Mouse (Mus musculus): ENCODE results near the gene Col11a2. TPM values are rescaled to one million over a fixed set of nuclear protein-coding genes. Genes with fewer than 3 reads are reported as not detected.

Col11a2 gene
- total and polyA plus RNA-seq, 2 experiments from 2014 or later: 2.1 to 28.0 TPM

GRCm38 (mm10) chr17:34079002-34079401 lies 39.8 kb downstream of the Col11a2 start:
- no peaks in the 10 kb centered on the region for H3K36me3 ChIP-seq (ENCODE audit: insufficient read depth)
- H3K9ac ChIP-seq: no peak overlapping the region
- no peak overlapping the region for H3K27ac ChIP-seq (ENCODE audit: low read depth, low read length)
- no peak for ATAC-seq
- H3K4me3 ChIP-seq (ENCODE audit: low read depth, low read length): no peak overlapping the region
- WGBS: 90% methylated on average over 11 of the region's 11 CpGs
- H3K4me1 ChIP-seq (ENCODE audit: insufficient read depth): no peaks in the 10 kb centered on the region
- TF ChIP-seq CTCF (IDR thresholded peaks at IDR 0.05; ENCODE audit: low read depth): no peak
- H3K9me3 ChIP-seq (ENCODE audit: low read length): no peaks in the 10 kb centered on the region
- DNase-seq: no peak
- H3K4me2 ChIP-seq (ENCODE audit: low read depth): no peak overlapping the region
- H3K27me3 ChIP-seq (ENCODE audit: insufficient read depth, low read length): 0 out of 2 replicates have a peak, but pooled peaks cover 5% of the 10 kb centered on the region

- Histone ChIP-seq H3K27ac (ENCODE audit: low read depth, low read length) (no peak overlapping the region), H3K4me3 (ENCODE audit: low read depth, low read length) (no peak overlapping the region), H3K4me2 (ENCODE audit: low read depth) (peak overlapping the region; percentile 26; the same call in 1 of the 2 replicates), H3K9me3 (ENCODE audit: low read length) (no peaks in the 10 kb centered on the region), H3K36me3 (ENCODE audit: insufficient read depth) (no peaks in the 10 kb centered on the region), H3K27me3 (ENCODE audit: insufficient read depth, low read length) (0 out of 2 replicates have a peak, but pooled peaks cover 5% of the 10 kb centered on the region), H3K4me1 (ENCODE audit: insufficient read depth) (no peaks in the 10 kb centered on the region), H3K9ac (no peak overlapping the region)
- DNase-seq (peak; percentile 66), ATAC-seq (peak; percentile 94)
- whole genome bisulfite sequencing: 12% methylated on average over 5 of the region's 5 CpGs
- no peak for TF ChIP-seq CTCF (IDR thresholded peaks at IDR 0.05; ENCODE audit: low read depth)
Measured at GRCm38 (mm10) chr17:34079621-34080020, 40.4 kb downstream of the Col11a2 start.

DNA sequence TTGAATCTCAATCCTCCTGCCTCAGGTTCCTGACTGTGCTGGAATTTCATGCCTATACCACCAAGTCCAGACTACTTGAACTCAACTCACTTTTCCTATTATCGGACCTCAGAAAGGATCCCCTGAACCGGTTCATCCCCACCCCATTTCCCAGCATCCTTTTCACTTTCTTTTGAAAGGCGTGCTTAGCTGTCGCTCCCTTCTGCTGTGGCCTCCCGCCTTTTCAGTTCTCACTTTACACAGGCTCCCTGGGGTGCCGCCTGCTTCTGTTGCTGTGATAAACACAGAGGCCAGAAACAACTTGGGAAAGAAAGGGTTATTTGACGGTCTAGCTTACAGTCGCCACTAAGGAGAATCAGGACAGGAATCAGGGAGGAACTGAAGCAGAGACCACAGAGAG lies 43.9 kb downstream of the Col11a2 start:
- no peak overlapping the region for H3K4me3 ChIP-seq (ENCODE audit: low read depth, low read length)
- no peaks in the 10 kb centered on the region for H3K27me3 ChIP-seq (ENCODE audit: insufficient read depth, low read length)
- no peaks in the 10 kb centered on the region for H3K36me3 ChIP-seq (ENCODE audit: insufficient read depth)
- no peak overlapping the region for H3K27ac ChIP-seq (ENCODE audit: low read depth, low read length)
- 4% methylated on average over 8 of the region's 8 CpGs for WGBS
- H3K9me3 ChIP-seq (ENCODE audit: low read length): no peaks in the 10 kb centered on the region
- H3K4me1 ChIP-seq (ENCODE audit: insufficient read depth): no peaks in the 10 kb centered on the region
- no peak overlapping the region for H3K4me2 ChIP-seq (ENCODE audit: low read depth)
- DNase-seq (no peak), ATAC-seq (no peak)
- H3K9ac ChIP-seq: no peak overlapping the region
- TF ChIP-seq CTCF (IDR thresholded peaks at IDR 0.05; ENCODE audit: low read depth): no peak

GRCm38 (mm10) chr17:34087386-34087785 lies 48.1 kb downstream of the Col11a2 start:
- H3K9me3 ChIP-seq (ENCODE audit: low read length): no peaks in the 10 kb centered on the region
- WGBS: 36% methylated on average over 2 of the region's 2 CpGs
- H3K4me1 ChIP-seq (ENCODE audit: insufficient read depth): no peaks in the 10 kb centered on the region
- no peaks in the 10 kb centered on the region for H3K27me3 ChIP-seq (ENCODE audit: insufficient read depth, low read length)
- no peak overlapping the region for H3K27ac ChIP-seq (ENCODE audit: low read depth, low read length)
- H3K36me3 ChIP-seq (ENCODE audit: insufficient read depth): no peaks in the 10 kb centered on the region
- DNase-seq (no peak), ATAC-seq (no peak)
- no peak overlapping the region for H3K4me3 ChIP-seq (ENCODE audit: low read depth, low read length)
- TF ChIP-seq CTCF (IDR thresholded peaks at IDR 0.05; ENCODE audit: low read depth): no peak
- H3K9ac ChIP-seq: no peak overlapping the region
- H3K4me2 ChIP-seq (ENCODE audit: low read depth): no peak overlapping the region

GRCm38 (mm10) chr17:34088124-34088523 lies 48.9 kb downstream of the Col11a2 start:
- TF ChIP-seq CTCF (IDR thresholded peaks at IDR 0.05; ENCODE audit: low read depth): no peak
- no peak overlapping the region for H3K4me3 ChIP-seq (ENCODE audit: low read depth, low read length)
- H3K36me3 ChIP-seq (ENCODE audit: insufficient read depth): no peaks in the 10 kb centered on the region
- H3K9me3 ChIP-seq (ENCODE audit: low read length): no peaks in the 10 kb centered on the region
- DNase-seq (no peak), ATAC-seq (no peak)
- H3K27me3 ChIP-seq (ENCODE audit: insufficient read depth, low read length): no peaks in the 10 kb centered on the region
- WGBS: 82% methylated on average over 11 of the region's 11 CpGs
- no peak overlapping the region for H3K27ac ChIP-seq (ENCODE audit: low read depth, low read length)
- H3K4me2 ChIP-seq (ENCODE audit: low read depth): no peak overlapping the region
- no peaks in the 10 kb centered on the region for H3K4me1 ChIP-seq (ENCODE audit: insufficient read depth)
- no peak overlapping the region for H3K9ac ChIP-seq

DNA sequence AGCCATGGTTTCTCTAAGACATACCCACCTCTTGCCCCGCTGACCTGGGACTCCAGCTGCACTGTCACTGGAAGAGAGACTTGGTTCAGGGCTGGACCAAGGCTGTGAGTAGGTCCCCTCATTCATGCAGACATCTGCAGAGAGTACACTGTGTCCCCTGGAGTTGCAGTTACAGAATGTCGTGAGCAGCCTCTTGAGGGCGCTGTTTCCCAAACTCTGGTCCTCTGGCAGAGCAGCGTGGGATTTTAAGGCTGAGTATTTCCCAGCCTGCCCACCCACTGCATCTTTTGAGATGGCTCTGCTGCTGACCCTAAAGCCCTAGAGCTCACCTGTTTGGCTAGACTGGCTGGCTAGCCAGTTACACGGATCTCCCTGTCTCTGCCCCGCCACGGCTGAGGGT lies 51.7 kb downstream of the Col11a2 start:
- Histone ChIP-seq H3K27ac (ENCODE audit: low read depth, low read length) (no peak overlapping the region), H3K4me2 (ENCODE audit: low read depth) (no peak overlapping the region), H3K36me3 (ENCODE audit: insufficient read depth) (no peaks in the 10 kb centered on the region), H3K4me1 (ENCODE audit: insufficient read depth) (no peaks in the 10 kb centered on the region), H3K4me3 (ENCODE audit: low read depth, low read length) (no peak overlapping the region), H3K9ac (no peak overlapping the region), H3K9me3 (ENCODE audit: low read length) (no peaks in the 10 kb centered on the region), H3K27me3 (ENCODE audit: insufficient read depth, low read length) (no peaks in the 10 kb centered on the region)
- peak; percentile 32; the same call in 1 of the 2 replicates for TF ChIP-seq CTCF (IDR thresholded peaks at IDR 0.05; ENCODE audit: low read depth)
- DNase-seq: no peak
- 51% methylated on average over 7 of the region's 7 CpGs for WGBS
- no peak for ATAC-seq

- DNase-seq (no peak), ATAC-seq (no peak)
- no peaks in the 10 kb centered on the region for H3K4me1 ChIP-seq (ENCODE audit: insufficient read depth)
- H3K4me2 ChIP-seq (ENCODE audit: low read depth): no peak within 1 kb of the TSS
- H3K27me3 ChIP-seq (ENCODE audit: insufficient read depth, low read length): no peaks in the 10 kb centered on the region
- H3K9ac ChIP-seq: no peak within 1 kb of the TSS
- H3K27ac ChIP-seq (ENCODE audit: low read depth, low read length): no peak within 1 kb of the TSS
- 42% methylated on average over 11 of the region's 11 CpGs for WGBS
- H3K9me3 ChIP-seq (ENCODE audit: low read length): no peaks in the 10 kb centered on the region
- no peak within 1 kb of the TSS for H3K4me3 ChIP-seq (ENCODE audit: low read depth, low read length)
- H3K36me3 ChIP-seq (ENCODE audit: insufficient read depth): no peaks in the 10 kb centered on the region
- no peak for TF ChIP-seq CTCF (IDR thresholded peaks at IDR 0.05; ENCODE audit: low read depth)
Measured at GRCm38 (mm10) chr17:34092197-34092875, 53.1 kb downstream of the Col11a2 start, which contains the start of gene H2-Oa. H2-Oa (plus strand) TSS chr17:34092340.

All from forebrain, postnatal 0 days (tissue).